Mouse (Mus musculus): ENCODE results near the gene Ano8.
A peak's percentile ranks its signal among the peaks of the same experiment; 100 is the strongest.

The Ano8 gene

GRCm38 (mm10) chr8:71498816-71499690 lies 13.3 kb upstream of the Ano8 start:
- no peak for DNase-seq (ENCODE audit: low spot score)

GRCm38 (mm10) chr8:71497881-71498501 lies 12.2 kb upstream of the Ano8 start:
- DNase-seq (ENCODE audit: low spot score), result no peak

GRCm38 (mm10) chr8:71497077-71497645 lies 11.4 kb upstream of the Ano8 start:
- DNase-seq (ENCODE audit: low spot score), result no peak

DNA sequence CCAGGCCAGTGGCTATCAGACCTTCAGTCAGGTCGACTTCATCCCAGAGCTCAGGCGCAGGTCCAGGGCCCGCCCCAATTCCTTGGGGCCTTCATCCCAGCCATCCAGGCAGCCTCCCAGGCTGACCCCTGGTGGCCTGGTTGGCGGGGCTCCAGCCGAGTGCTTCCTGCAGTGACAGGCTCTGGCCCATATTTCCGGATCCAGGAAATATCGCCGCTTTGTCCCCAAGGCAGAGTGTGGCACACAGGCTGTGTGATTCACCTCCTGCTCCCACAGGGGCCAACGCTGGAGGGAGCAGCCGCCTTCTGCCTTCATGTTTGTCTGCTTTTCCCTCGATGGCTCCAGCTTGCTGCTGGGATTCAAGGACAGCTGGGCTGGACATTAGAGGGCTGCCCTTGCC lies 10.7 kb upstream of the Ano8 start:
- peak; percentile 68 for DNase-seq (ENCODE audit: low spot score)

DNA sequence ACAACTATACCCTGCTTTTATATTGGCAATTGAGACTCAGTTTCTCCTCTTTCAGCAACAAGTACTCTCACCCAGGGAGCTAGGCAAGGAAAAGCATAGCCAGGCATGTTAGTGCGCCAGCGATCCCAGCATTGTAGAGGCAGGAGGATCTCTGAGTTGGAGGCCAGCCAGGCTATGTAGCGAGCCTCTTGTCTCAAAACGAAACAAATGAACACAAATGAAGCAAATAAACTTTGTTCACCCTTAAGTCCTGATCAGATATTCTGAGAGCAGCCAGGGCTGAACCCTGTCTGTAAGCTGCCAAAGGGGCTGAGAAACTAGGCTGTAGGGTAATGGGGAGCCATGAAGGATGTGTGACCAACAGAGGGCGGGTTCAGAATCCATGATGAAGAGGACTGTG lies 10.0 kb upstream of the Ano8 start:
- no peak for DNase-seq (ENCODE audit: low spot score)

DNA sequence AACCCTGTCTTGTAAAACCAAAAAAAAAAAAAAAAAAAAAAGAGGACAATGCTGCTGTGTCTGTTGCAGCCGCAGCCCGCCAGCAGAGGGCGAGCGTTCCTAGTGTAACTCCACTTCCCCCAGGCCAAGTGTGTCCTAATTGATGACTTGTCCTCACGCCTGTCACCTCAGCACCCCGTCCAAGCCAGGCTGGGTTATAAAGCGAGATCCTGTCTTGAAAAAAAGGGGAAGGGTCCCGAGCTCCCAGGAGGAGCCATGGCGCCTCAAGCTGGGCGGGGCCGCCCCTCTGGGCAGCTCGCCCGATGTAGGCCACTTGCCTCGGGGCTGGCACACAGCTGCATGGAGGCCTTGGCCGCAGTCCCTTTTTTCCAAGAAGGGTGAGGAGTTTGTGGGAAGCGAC lies 9.3 kb upstream of the Ano8 start:
- DNase-seq (ENCODE audit: low spot score), result peak; percentile 77

GRCm38 (mm10) chr8:71488454-71488853 lies 2.7 kb upstream of the Ano8 start:
- DNase-seq (ENCODE audit: low spot score), result peak; percentile 80

- DNase-seq (ENCODE audit: low spot score), result peak; percentile 70
Measured at GRCm38 (mm10) chr8:71487691-71488445, 2.1 kb upstream of the Ano8 start, which contains the start of gene Gtpbp3. Gene Gtpbp3 (plus strand): TSS chr8:71488103.

- no peak for DNase-seq (ENCODE audit: low spot score)
Measured at GRCm38 (mm10) chr8:71486136-71486529, 370 bp upstream of the Ano8 start.

GRCm38 (mm10) chr8:71484736-71485135 lies 1.0 kb downstream of the Ano8 start:
- no peak for DNase-seq (ENCODE audit: low spot score)

DNA sequence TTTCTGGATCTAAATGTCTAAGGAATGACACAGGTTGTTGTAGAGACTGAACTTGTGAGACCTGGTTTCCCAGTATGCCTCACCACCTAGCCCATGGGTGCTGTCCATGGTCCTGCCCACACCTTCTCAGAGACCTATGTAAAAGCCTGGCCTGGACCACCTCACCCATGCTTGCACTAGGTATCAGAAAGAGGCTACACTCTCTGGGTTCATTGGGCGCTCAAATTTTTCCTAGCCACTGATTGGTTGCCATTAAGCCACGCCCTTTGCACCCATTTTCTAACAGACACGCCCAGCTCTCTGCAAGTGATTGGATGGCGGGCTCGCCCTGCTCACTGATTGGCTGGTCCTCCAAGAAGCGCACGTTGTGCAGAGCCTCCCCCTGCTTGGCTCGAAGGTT lies 1.8 kb downstream of the Ano8 start:
- peak; percentile 40 for DNase-seq (ENCODE audit: low spot score)

GRCm38 (mm10) chr8:71478943-71479342 lies 6.8 kb downstream of the Ano8 start:
- DNase-seq (ENCODE audit: low spot score), result no peak

DNA sequence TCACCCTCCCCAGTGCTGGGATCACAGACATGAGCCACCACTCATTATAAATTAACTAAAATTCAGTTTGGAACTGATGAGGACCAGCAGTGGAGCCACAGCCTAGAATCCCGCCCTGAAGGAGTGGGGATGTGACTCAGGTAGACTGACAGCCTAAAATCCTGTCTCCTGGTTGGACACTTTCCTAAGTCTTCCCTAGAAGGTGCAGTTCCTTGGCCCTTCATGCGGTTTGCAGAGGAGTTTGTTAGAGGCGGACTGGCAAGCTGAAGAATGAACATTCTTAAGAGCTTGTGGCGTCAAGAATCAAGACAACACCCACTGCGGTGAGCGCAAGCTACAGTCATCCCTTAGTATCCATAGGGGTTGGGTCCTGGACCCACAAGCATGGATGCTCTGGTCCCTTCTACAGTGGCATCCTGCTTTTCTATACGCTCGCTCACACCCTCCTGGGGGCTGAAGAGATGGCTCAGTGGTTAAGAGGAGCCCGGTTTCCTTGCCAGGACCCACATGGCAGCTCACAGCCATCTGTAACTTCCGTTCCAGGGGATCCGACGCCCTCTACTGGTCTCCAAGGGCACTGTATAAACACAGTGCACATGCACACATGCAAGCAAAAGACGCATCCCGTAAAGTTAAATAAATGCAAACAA lies 8.4 kb downstream of the Ano8 start:
- DNase-seq (ENCODE audit: low spot score), result no peak

GRCm38 (mm10) chr8:71476099-71476940 lies 9.4 kb downstream of the Ano8 start:
- DNase-seq (ENCODE audit: low spot score), result peak; percentile 77

DNA sequence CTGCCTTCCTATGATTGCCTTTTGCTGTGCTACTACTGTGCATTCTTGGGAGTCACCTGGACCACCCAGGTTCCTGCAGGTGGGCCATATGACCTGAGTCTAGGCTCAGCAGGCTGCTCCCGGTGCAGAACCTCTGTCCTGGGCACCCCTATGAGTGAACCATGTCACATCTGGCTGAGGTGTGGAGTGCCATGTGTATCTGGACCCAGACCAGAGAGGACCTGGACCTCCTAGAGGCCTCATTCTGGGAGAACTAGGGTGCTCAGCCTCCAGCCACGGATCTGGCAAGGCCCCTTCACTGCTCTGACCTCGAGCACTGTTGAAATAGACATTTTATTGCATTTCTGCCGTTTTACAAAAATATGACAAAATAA lies 10.1 kb downstream of the Ano8 start:
- no peak for DNase-seq (ENCODE audit: low spot score)

DNA sequence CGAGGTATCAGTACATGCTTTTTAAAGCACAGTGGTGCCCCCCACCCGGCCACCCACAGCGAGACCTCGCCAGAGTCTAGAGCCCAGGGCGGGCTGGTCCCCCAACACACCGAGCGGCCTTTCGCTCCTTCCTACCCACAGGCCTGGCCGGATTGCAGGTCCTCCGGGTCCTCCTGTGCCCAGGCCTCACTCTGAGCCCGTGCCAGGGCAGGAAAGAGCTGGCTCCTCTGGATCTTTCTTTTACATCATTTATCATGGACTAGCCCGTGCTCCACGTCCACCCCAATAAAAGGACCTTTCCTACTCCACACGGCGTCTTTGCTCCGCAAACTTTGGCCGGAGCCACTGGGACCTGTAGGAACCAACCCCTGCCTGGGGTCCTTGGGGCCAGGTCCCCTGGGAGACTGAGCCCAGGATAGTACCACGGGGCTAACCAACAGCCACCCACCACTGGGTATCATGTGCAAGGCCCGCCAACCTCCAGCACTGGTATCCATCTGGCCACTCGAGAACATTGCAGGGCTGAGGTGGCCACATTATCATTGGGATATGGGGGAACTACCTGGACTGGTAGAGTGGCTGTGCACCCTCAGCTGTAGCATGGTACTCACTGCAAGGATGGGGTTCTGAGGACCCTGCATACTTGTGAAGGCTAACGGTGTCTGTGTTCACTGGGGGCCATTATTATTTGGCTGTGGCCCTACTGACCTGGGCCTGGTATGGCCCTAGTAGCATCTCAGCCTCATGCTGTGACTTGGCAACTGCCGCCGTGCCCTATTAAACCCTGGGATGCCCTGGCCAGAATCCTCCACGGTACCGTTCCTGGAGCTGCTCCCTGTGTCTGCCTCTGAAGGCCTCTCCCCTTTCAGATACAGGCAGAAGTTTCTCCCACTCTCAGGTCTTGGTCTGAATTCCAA lies 10.7 kb downstream of the Ano8 start:
- DNase-seq (ENCODE audit: low spot score), result no peak

- no peak for DNase-seq (ENCODE audit: low spot score)
Measured at GRCm38 (mm10) chr8:71474344-71474743, 11.4 kb downstream of the Ano8 start.

DNA sequence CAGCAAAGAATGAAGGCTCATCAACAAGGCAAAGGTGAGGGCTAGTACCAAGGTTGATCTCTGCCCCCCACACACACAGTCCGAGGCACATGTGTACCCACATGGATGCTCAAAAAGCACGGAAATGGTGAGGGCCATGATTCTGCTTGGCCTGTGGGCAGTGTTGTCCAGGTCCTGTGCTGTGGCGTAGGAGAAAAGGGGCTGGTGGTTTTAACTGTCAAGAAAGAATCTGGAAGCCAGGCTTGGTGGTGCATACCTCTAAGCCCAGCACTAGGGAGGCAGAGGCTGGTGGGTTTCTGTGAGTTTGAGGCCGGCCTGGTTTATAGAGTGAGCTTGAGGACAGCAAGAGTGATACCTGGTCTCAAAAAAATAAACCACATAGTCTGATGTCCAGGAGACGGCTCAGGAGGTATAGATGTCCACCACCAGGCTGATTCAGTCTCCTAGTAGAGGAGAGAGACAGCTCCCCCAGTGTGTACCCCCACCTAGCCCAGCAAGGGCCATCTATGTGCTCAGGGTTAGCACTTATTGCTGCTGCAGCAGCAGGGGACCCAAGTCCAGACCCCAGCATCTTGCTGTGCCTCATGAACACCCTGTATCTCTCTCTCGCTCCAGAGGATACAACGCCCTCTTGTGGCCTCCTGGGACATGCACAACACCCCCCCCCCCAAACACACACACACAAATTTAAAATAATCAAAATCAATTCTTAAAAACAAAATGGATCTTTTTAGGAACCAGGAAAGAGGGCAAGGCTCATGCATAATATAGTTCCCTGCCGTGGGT lies 13.0 kb downstream of the Ano8 start:
- DNase-seq (ENCODE audit: low spot score), result no peak

DNA sequence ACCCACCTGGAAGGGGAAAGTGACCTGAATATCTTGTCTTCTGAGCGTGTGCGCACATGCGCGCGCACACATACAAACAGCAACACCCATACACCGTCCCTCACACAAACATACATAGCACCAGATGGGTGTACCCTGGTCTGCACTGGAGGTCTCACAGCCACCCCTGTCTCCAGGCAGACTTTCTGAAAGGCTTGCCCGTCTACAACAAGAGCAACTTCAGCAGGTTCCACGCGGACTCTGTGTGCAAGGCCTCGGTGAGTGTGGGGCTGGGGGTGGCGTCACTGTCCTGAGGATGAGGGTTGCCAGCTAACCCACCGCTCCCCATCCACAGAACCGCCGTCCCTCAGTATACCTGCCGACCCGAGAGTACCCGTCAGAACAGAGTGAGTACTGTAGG lies 13.9 kb downstream of the Ano8 start:
- DNase-seq (ENCODE audit: low spot score), result no peak

Data from urinary bladder, postnatal 25 days (tissue).